Mouse (Mus musculus): ENCODE measurements around the gene Rufy3.

DNA sequence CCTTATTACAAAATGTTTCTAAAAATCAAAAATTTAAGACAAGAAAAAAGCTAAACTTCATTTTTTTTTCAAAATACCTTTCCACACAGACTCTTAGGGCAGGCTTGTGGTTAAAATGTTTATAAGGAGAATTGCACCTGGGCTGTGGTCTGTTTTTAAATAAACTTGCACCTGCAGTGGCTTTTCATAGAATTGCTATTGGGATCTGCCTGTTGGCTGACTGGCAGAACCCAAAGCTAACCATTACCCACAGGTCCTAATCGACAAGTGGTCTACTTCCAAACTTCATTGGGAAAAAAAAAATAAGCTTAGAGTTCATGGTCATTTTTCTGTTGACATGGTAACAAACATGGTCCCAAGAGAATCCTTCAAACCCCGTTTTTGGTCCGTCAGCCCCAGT, 30.1 kb upstream of the Rufy3 start:
- TF ChIP-seq MAZ (IDR thresholded peaks at IDR 0.05; ENCODE audit: low read depth, low read length), result no peak
- TF ChIP-seq POLR2A (IDR thresholded peaks at IDR 0.05; ENCODE audit: low read depth, low read length), result no peak
- no peak for TF ChIP-seq POLR2AphosphoS2 (IDR thresholded peaks at IDR 0.05; ENCODE audit: low read depth, low read length)
- no peak for TF ChIP-seq CTCF (conservative IDR thresholded peaks at IDR 0.05 in 1 of 2, IDR thresholded peaks at IDR 0.05 in 1 of 2; ENCODE audit: low read depth in 2 of 2, low read length in 2 of 2)

All from CH12.LX (cell line).